ENCODE assay signal across 21 mouse cellular contexts in genomic region chr9:56544687-56545475, GRCm38 (mm10).
DNase-seq lines count a peak whose midpoint lies in the region; ATAC-seq and TF ChIP-seq lines count a peak whose summit lies in the region.
"Had no signal": no experiment of that assay in that cellular context is flagged by ENCODE, and none has a peak within 500 bp of the region (broad histone marks: within the 10 kb centered on the region; RNA-seq: fewer than 3 reads in every experiment).

No protein-coding gene starts in this region.

- no peak for TF ChIP-seq CTCF in heart, postnatal 0 days (IDR thresholded peaks at IDR 0.05; ENCODE audit: low read depth)
- TF ChIP-seq CTCF in Patski (IDR thresholded peaks at IDR 0.05), result no peak

- intact Hi-C loops in heart, postnatal 10 days (cut with DNase I), result no loop called here

- H3K27ac ChIP-seq in heart, embryonic 10.5 days, result peak overlapping the region; percentile 62
- peak overlapping the region; percentile 46 for H3K27ac ChIP-seq in heart, postnatal 0 days (ENCODE audit: low read depth)
- H3K27ac ChIP-seq: forebrain, embryonic 12.5 days; hindbrain, embryonic 15.5 days; limb, embryonic 15.5 days; liver, embryonic 14.5 days; midbrain, embryonic 12.5 days had no signal

- no peak for DNase-seq in heart, embryonic 10.5 days (ENCODE audit: low spot score)
- no peak for DNase-seq in heart, adult 8-10 months (ENCODE audit: low spot score)
- DNase-seq in heart, postnatal 0 days (ENCODE audit: low spot score), result no peak
- no peak for DNase-seq in heart, postnatal 10 days
- no peak for DNase-seq in Patski (ENCODE audit: low read depth, low spot score)
- no peak for DNase-seq in thymus, postnatal 36 days
- no peak for DNase-seq in right cerebral cortex, postnatal 4 days
- DNase-seq: cerebellum, adult 11 months; cerebellum, adult 9-11 months; kidney, adult 8-10 months; kidney, postnatal 10 days; left cerebral cortex, postnatal 4 days; lung, embryonic 14.5 days; right cerebral cortex, postnatal 14 days; spleen, adult 18-20 months had no signal

- 54% methylated on average over 6 of the region's 6 CpGs for whole genome bisulfite sequencing in heart, embryonic 10.5 days
- WGBS in heart, postnatal 0 days, result 56% methylated on average over 6 of the region's 6 CpGs

- ATAC-seq in heart, postnatal 0 days (ENCODE audit: insufficient read depth, low read depth), result 0 out of 2 replicates have a peak, but pooled peaks have one; percentile 39
- ATAC-seq in Patski, result peak; percentile 78

- no peak for TF ChIP-seq EP300 in heart, postnatal 0 days (IDR thresholded peaks at IDR 0.05; ENCODE audit: low read depth)

- CTCF ChIA-PET in Patski (lab: Charles Lee), result interaction anchor here (0.9 to 1.9 kb wide), 3 partner anchors 9 to 12 kb away, joined by 3 to 4 read pairs (median 4); no protein-coding TSS in a partner anchor

- in situ Hi-C loops in Patski (cut with MboI; ENCODE audit: low pct_unique_long_range_greater_than_20kb), result no loop called here

- 0 out of 2 replicates have a peak, but pooled peaks cover 5% of the 10 kb centered on the region for H3K27me3 ChIP-seq in heart, embryonic 10.5 days (ENCODE audit: insufficient read depth, poor library complexity, severe bottlenecking)
- H3K27me3 ChIP-seq in heart, postnatal 0 days (ENCODE audit: control insufficient read depth, insufficient read depth, low read length), result no peaks in the 10 kb centered on the region
- no peaks in the 10 kb centered on the region for H3K27me3 ChIP-seq in Patski
- H3K27me3 ChIP-seq: CH12.LX; hindbrain, embryonic 15.5 days had no signal

- H3K4me3 ChIP-seq in heart, embryonic 10.5 days, result no peak overlapping the region
- no peak overlapping the region for H3K4me3 ChIP-seq in heart, postnatal 0 days (ENCODE audit: low read depth, low read length)
- H3K4me3 ChIP-seq: forebrain, embryonic 12.5 days; hindbrain, embryonic 15.5 days; limb, embryonic 15.5 days; midbrain, embryonic 12.5 days had no signal

- H3K4me2 ChIP-seq in heart, postnatal 0 days (ENCODE audit: low read depth, low read length), result no peak overlapping the region
- H3K4me2 ChIP-seq: forebrain, embryonic 12.5 days; hindbrain, embryonic 15.5 days; limb, embryonic 15.5 days; lung, embryonic 14.5 days; midbrain, embryonic 12.5 days had no signal

- peaks cover 31% of the 10 kb centered on the region for H3K4me1 ChIP-seq in heart, embryonic 10.5 days
- H3K4me1 ChIP-seq in heart, postnatal 0 days (ENCODE audit: control insufficient read depth, insufficient read depth), result peaks cover 6% of the 10 kb centered on the region

- H3K9ac ChIP-seq in heart, postnatal 0 days (replicated peaks; ENCODE audit: low read depth, low read length), result no peak overlapping the region
- H3K9ac ChIP-seq: forebrain, embryonic 12.5 days; hindbrain, embryonic 15.5 days; limb, embryonic 15.5 days; liver, embryonic 14.5 days; lung, embryonic 14.5 days; midbrain, embryonic 12.5 days had no signal

- no peaks in the 10 kb centered on the region for H3K36me3 ChIP-seq in heart, embryonic 10.5 days
- no peaks in the 10 kb centered on the region for H3K36me3 ChIP-seq in heart, postnatal 0 days (replicated peaks; ENCODE audit: control insufficient read depth, insufficient read depth, low read length)
- H3K36me3 ChIP-seq: forebrain, embryonic 12.5 days; hindbrain, embryonic 15.5 days; limb, embryonic 15.5 days; midbrain, embryonic 12.5 days had no signal

- no peaks in the 10 kb centered on the region for H3K9me3 ChIP-seq in heart, embryonic 10.5 days
- H3K9me3 ChIP-seq in heart, postnatal 0 days (replicated peaks; ENCODE audit: control insufficient read depth, low read length), result no peaks in the 10 kb centered on the region
- H3K9me3 ChIP-seq: forebrain, embryonic 12.5 days; hindbrain, embryonic 15.5 days; limb, embryonic 15.5 days; midbrain, embryonic 12.5 days had no signal

- POLR2A ChIA-PET in Patski (lab: Charles Lee), result interaction anchor here (0.5 to 1.4 kb wide), 3 partner anchors 32 to 272 kb away, joined by 3 to 8 read pairs (median 3); no protein-coding TSS in a partner anchor
